Mouse (Mus musculus) limb, embryonic 12.5 days (tissue): Measurements from ENCODE around the gene Spo11. TPM values are rescaled to one million over a fixed set of nuclear protein-coding genes. Genes with fewer than 3 reads are reported as not detected.
A peak's percentile ranks its signal among the peaks of the same experiment; 100 is the strongest.

Experiments used
- ATAC-seq: fragments of 200-750 bp; cut with Nextera tagmentation; 2 replicates; pipeline ENCODE4 v1.8.0; 2017; ENCODE audit warnings: low read depth, moderate TSS enrichment; ENCODE audit not compliant: insufficient number of reproducible peaks, insufficient read depth, low FRiP score, low TSS enrichment
- H3K27ac ChIP-seq: fragments of 300-500 bp; sonication (generic); 2 replicates; pipeline ENCODE4 v1.5.1; 2016; ENCODE audit warnings: mild to moderate bottlenecking, moderate library complexity
- H3K27me3 ChIP-seq: fragments of 300-500 bp; sonication (generic); 2 replicates; pipeline ENCODE4 v1.6.1; 2016; ENCODE audit warnings: mild to moderate bottlenecking, moderate library complexity
- H3K36me3 ChIP-seq: fragments of 300-500 bp; sonication (generic); 2 replicates; pipeline ENCODE4 v1.6.1; 2016; ENCODE audit warnings: mild to moderate bottlenecking, moderate library complexity
- H3K4me1 ChIP-seq: fragments of 300-500 bp; sonication (generic); replicated peaks from 2 replicates; pipeline ENCODE4 v1.6.1; 2016
- H3K4me2 ChIP-seq: fragments of 300-500 bp; sonication (generic); 2 replicates; pipeline ENCODE4 v1.6.1; 2016; ENCODE audit warnings: mild to moderate bottlenecking, moderate library complexity
- H3K4me3 ChIP-seq: fragments of 300-500 bp; sonication (generic); replicated peaks from 2 replicates; pipeline ENCODE4 v1.5.1; 2016; ENCODE audit warnings: mild to moderate bottlenecking
- H3K9ac ChIP-seq: fragments of 300-500 bp; sonication (generic); replicated peaks from 2 replicates; pipeline ENCODE4 v1.6.1; 2016; ENCODE audit warnings: mild to moderate bottlenecking, moderate library complexity
- H3K9me3 ChIP-seq: fragments of 300-500 bp; sonication (generic); 2 replicates; pipeline ENCODE4 v1.6.1; 2016; ENCODE audit warnings: mild to moderate bottlenecking, moderate library complexity
- WGBS: fragments of 180-500 bp; shearing (Covaris S2); methylation state at CpG from one replicate; pipeline ENCODE4 v1.1.7; 2016; 5-methylcytosine and 5-hydroxymethylcytosine counted together
- polyA plus RNA-seq: library from polyadenylated mRNA; unstranded; fragments of >200 nt; fragmentation: Nextera tagmentation; extraction: Ambion mirVana; gene quantifications from 2 replicates; pipeline ENCODE4 v1.2.1, GENCODE M21; 2016

Gene Spo11
- polyA plus RNA-seq, 1 experiment from 2014 or later, result 1.6 TPM

GRCm38 (mm10) chr2:173023371-173023851, 45.9 kb downstream of the Spo11 start:
- 84% methylated on average over 7 of the region's 7 CpGs for WGBS
- H3K4me1 ChIP-seq, result peaks cover 75% of the 10 kb centered on the region
- H3K27ac ChIP-seq, result no peak overlapping the region
- H3K27me3 ChIP-seq, result peaks cover 22% of the 10 kb centered on the region
- H3K4me2 ChIP-seq, result peak overlapping the region; percentile 80
- no peak for ATAC-seq
- peak overlapping the region; percentile 79 for H3K4me3 ChIP-seq
- H3K36me3 ChIP-seq, result peaks cover 41% of the 10 kb centered on the region
- H3K9me3 ChIP-seq, result no peaks in the 10 kb centered on the region
- H3K9ac ChIP-seq, result peak overlapping the region; percentile 72

DNA sequence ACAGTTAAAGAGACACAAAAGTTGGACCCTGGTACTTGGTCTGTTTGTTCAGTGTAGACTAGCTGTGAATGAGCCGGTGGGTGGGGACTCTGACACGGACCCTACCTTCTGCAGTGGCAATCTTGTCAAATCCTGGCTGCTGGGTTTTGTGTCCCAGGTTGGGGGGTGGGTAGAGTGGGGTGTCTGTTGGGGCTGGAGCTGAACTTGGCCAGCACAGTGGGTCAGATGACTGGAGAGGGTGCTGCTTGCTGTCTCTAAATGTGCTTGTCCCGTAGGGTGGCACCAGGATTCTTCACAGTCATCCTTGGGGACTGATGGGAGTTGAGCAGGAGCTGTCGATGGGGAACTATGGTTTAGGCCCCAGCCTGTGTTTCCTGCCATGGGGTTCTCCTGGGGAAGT, 46.5 kb downstream of the Spo11 start:
- peaks cover 17% of the 10 kb centered on the region for H3K27me3 ChIP-seq
- no peak for ATAC-seq
- H3K9ac ChIP-seq, result no peak overlapping the region
- 84% methylated on average over 4 of the region's 4 CpGs for WGBS
- H3K9me3 ChIP-seq, result no peaks in the 10 kb centered on the region
- no peak overlapping the region for H3K27ac ChIP-seq
- peaks cover 69% of the 10 kb centered on the region for H3K4me1 ChIP-seq
- H3K4me2 ChIP-seq, result peak overlapping the region; percentile 80
- H3K36me3 ChIP-seq, result peaks cover 47% of the 10 kb centered on the region
- H3K4me3 ChIP-seq, result peak overlapping the region; percentile 79

GRCm38 (mm10) chr2:173024392-173024791, 46.9 kb downstream of the Spo11 start:
- no peak for ATAC-seq
- no peak overlapping the region for H3K9ac ChIP-seq
- H3K4me1 ChIP-seq, result peaks cover 65% of the 10 kb centered on the region
- 0 out of 2 replicates have a peak overlapping the region, but pooled peaks have one; percentile 80 for H3K4me2 ChIP-seq
- H3K27ac ChIP-seq, result no peak overlapping the region
- H3K4me3 ChIP-seq, result peak overlapping the region; percentile 79; the same call in 1 of the 2 replicates
- H3K36me3 ChIP-seq, result peaks cover 51% of the 10 kb centered on the region
- H3K9me3 ChIP-seq, result no peaks in the 10 kb centered on the region
- peaks cover 13% of the 10 kb centered on the region for H3K27me3 ChIP-seq
- 78% methylated on average over 8 of the region's 8 CpGs for WGBS

GRCm38 (mm10) chr2:173024938-173025337, 47.4 kb downstream of the Spo11 start:
- no peaks in the 10 kb centered on the region for H3K9me3 ChIP-seq
- H3K27me3 ChIP-seq, result peaks cover 10% of the 10 kb centered on the region
- 0 out of 2 replicates have a peak overlapping the region, but pooled peaks have one; percentile 32 for H3K9ac ChIP-seq
- H3K4me3 ChIP-seq, result peak overlapping the region; percentile 16; the same call in 1 of the 2 replicates
- H3K27ac ChIP-seq, result 0 out of 2 replicates have a peak overlapping the region, but pooled peaks have one; percentile 12
- H3K4me1 ChIP-seq, result peaks cover 62% of the 10 kb centered on the region
- ATAC-seq, result no peak
- 36% methylated on average over 4 of the region's 4 CpGs for WGBS
- peaks cover 56% of the 10 kb centered on the region for H3K36me3 ChIP-seq
- H3K4me2 ChIP-seq, result peak overlapping the region; percentile 23; the same call in 1 of the 2 replicates

DNA sequence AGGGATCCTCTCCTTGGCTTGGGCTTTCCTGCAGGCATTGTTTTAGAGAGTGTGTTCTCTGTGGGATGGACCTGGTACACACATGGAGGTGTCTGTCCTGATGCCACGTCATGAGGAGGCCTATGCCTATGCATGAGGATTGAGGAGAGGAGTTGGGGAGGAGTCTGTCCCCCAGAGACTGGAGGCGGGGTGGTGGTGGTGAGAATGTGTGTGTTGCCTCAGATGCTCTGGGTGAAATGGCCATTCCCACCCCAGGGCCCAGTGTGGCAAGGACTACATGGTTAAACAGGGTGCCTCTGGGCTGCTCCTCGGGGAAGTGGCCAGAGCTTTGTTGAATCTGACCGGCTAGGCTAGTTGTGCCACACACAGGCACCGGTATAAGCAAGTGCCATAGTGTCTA, 48.8 kb downstream of the Spo11 start:
- no peak for ATAC-seq
- H3K4me1 ChIP-seq, result peaks cover 58% of the 10 kb centered on the region
- peaks cover 70% of the 10 kb centered on the region for H3K36me3 ChIP-seq
- H3K27ac ChIP-seq, result 0 out of 2 replicates have a peak overlapping the region, but pooled peaks have one; percentile 69
- WGBS, result 81% methylated on average over 5 of the region's 5 CpGs
- no peak overlapping the region for H3K4me3 ChIP-seq
- H3K4me2 ChIP-seq, result peak overlapping the region; percentile 33
- no peaks in the 10 kb centered on the region for H3K9me3 ChIP-seq
- no peak overlapping the region for H3K9ac ChIP-seq
- H3K27me3 ChIP-seq, result no peaks in the 10 kb centered on the region

DNA sequence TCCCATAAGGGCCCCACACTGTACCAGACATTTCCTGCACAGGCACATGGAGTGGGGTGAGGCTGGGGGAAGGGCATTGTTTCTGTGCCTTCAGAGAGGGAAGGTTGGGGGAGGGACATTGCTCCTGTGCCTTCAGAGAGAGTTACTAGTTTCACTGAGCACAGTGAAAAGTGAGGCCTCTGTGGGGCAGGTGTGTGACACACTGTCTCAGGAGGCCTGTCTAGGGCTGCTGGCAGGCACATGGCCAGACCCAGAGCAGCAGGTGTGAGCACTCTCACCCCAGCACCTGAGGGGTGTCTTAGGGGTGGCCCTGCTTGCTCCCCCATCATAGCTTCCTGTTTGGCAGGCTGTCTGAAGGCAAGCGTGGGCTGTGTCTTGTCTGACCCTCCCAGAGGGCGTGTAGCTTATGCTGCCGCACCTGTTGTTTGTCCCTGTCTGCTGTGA, 49.2 kb downstream of the Spo11 start:
- Histone ChIP-seq H3K4me2 (peak overlapping the region; percentile 33), H3K36me3 (peaks cover 74% of the 10 kb centered on the region), H3K9ac (0 out of 2 replicates have a peak overlapping the region, but pooled peaks have one; percentile 18), H3K27ac (peak overlapping the region; percentile 69; the same call in 1 of the 2 replicates), H3K9me3 (no peaks in the 10 kb centered on the region), H3K27me3 (no peaks in the 10 kb centered on the region), H3K4me3 (no peak overlapping the region), H3K4me1 (peaks cover 58% of the 10 kb centered on the region)
- WGBS, result 76% methylated on average over 3 of the region's 3 CpGs
- no peak for ATAC-seq

- Histone ChIP-seq H3K9ac (0 out of 2 replicates have a peak overlapping the region, but pooled peaks have one; percentile 18), H3K4me1 (peaks cover 57% of the 10 kb centered on the region), H3K4me3 (no peak overlapping the region), H3K36me3 (peaks cover 80% of the 10 kb centered on the region), H3K27me3 (no peaks in the 10 kb centered on the region), H3K4me2 (peak overlapping the region; percentile 33; the same call in 1 of the 2 replicates), H3K9me3 (no peaks in the 10 kb centered on the region), H3K27ac (peak overlapping the region; percentile 69; the same call in 1 of the 2 replicates)
- 87% methylated on average over 6 of the region's 6 CpGs for WGBS
- ATAC-seq, result no peak
Observed at GRCm38 (mm10) chr2:173027169-173027823, 49.8 kb downstream of the Spo11 start.

- no peak overlapping the region for H3K27ac ChIP-seq
- no peak overlapping the region for H3K9ac ChIP-seq
Observed at GRCm38 (mm10) chr2:173027824-173028495, 50.5 kb downstream of the Spo11 start.

GRCm38 (mm10) chr2:173028508-173029031, 51.1 kb downstream of the Spo11 start:
- WGBS, result 84% methylated on average over 3 of the region's 3 CpGs
- Histone ChIP-seq H3K9me3 (no peaks in the 10 kb centered on the region), H3K27ac (no peak overlapping the region), H3K27me3 (no peaks in the 10 kb centered on the region), H3K4me2 (no peak overlapping the region), H3K9ac (no peak overlapping the region), H3K4me1 (peaks cover 45% of the 10 kb centered on the region), H3K36me3 (peaks cover 93% of the 10 kb centered on the region), H3K4me3 (no peak overlapping the region)
- ATAC-seq, result no peak

More at GRCm38 (mm10) chr2:173027824-173028495, 50.5 kb downstream of the Spo11 start:
- Histone ChIP-seq H3K4me3 (no peak overlapping the region), H3K9me3 (no peaks in the 10 kb centered on the region), H3K4me1 (peaks cover 51% of the 10 kb centered on the region), H3K36me3 (peaks cover 86% of the 10 kb centered on the region), H3K4me2 (no peak overlapping the region), H3K27me3 (no peaks in the 10 kb centered on the region)
- no peak for ATAC-seq
- 76% methylated on average over 4 of the region's 4 CpGs for WGBS

DNA sequence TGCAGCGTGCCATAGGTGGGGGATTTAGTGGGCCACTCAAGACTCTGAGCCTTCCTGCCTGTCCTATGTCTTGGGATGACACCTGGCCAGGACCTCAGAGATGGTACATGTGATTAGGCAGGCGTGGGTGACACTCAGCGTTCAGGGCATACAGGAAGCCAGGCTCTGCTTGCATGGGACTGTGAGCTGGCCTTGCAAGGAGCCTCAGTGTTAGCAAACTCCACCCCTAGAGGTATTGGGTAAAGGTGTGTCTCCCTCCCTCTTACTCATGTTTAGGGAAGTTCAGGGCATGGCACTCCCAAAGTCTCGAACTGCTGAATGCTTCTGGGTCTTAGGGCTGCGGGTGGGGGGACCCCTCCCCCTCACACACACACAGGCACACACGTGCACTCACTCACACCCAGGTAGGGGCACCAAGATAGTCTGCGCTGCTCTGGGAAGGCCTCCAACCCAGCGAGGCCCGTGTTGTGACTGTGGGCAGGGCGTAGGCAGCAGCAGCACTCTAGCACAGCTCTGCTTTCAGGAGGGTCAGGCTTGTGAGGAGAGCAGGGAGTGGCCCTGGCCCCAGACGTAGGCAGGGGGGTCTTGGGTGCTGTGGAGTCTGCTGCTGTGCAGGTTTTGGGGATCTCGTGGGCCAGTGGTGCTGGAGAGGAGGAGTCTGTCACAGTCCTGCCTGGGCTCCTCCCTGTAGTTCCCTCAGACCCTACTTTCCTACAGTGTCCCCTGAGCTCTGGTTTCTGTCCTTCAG, 53.3 kb downstream of the Spo11 start:
- no peaks in the 10 kb centered on the region for H3K9me3 ChIP-seq
- no peak overlapping the region for H3K4me2 ChIP-seq
- H3K4me1 ChIP-seq, result peaks cover 24% of the 10 kb centered on the region
- ATAC-seq, result no peak
- H3K9ac ChIP-seq, result no peak overlapping the region
- H3K27ac ChIP-seq, result no peak overlapping the region
- 77% methylated on average over 12 of the region's 12 CpGs for WGBS
- peaks cover 97% of the 10 kb centered on the region for H3K36me3 ChIP-seq
- no peak overlapping the region for H3K4me3 ChIP-seq
- no peaks in the 10 kb centered on the region for H3K27me3 ChIP-seq
